Mouse (Mus musculus): ENCODE data around the gene Ogdh. TPM values are rescaled to one million over a fixed set of nuclear protein-coding genes. Genes with fewer than 3 reads are reported as not detected.

Ogdh gene
- polyA plus RNA-seq, 1 experiment: 346 TPM

DNA sequence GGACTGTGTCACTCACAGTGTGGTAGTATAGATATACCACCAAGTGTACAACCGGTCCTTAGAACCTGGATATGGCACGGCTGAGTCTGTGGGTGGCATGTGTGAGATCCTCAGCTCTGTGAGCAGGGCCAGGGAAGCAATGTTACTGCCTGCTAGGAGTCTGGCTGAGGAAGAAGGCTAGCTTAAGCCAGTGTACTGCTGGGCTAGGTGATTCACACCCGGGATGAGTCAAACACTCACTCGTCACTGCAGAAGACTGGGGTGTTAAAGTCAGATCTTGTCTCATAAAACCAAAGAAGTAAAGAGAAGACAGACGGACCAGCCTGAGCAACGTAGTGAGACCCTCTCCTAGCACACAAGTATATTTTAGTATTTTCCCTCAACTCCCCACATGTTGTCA, 89.5 kb downstream of the Ogdh start:
- Histone ChIP-seq H3K4me3 (ENCODE audit: low read depth, low read length) (no peak overlapping the region), H3K27me3 (ENCODE audit: control insufficient read depth, insufficient read depth, low read length) (no peaks in the 10 kb centered on the region), H3K4me1 (ENCODE audit: control insufficient read depth, insufficient read depth, insufficient read length, low read length) (no peaks in the 10 kb centered on the region), H3K36me3 (ENCODE audit: control insufficient read depth, insufficient read depth, low read length) (no peaks in the 10 kb centered on the region), H3K27ac (ENCODE audit: insufficient read depth, low read depth, low read length) (no peak overlapping the region)
- no peak for TF ChIP-seq POLR2A (IDR thresholded peaks at IDR 0.05; ENCODE audit: low read depth, low read length)
- TF ChIP-seq CTCF (IDR thresholded peaks at IDR 0.05; ENCODE audit: extremely low read depth, insufficient read length, insufficient replicate concordance, low read depth, low read length): no peak
- WGBS: 82% methylated on average over 6 of the region's 6 CpGs

DNA sequence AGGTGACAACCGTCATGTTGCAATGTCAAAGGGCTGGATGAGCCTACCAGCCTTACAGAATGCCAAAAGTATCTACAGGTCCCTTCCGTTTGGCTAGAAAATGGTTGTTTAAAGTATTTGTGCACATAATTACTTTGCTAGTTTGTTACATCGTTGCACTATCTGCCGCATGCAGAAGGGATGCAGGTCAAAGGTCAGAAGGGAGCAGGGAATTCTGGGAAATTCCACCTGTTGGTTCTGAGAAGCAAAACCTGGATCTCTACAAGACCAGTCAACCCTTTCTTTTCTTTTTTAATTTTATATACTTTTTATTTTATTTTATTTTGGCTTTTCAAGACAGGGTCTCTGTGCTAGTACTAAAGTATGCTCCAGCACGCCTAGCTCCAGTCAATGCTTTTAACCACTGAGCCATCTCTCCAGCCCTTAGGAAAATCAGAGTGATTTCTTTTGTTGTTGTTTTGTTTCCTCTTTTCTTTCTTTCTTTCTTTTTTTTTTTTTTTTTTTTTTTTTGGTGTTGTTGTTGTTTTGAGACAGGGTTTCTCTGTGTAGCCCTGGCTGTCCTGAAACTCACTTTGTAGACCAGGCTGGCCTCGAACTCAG, 96.8 kb downstream of the Ogdh start:
- Histone ChIP-seq H3K4me3 (ENCODE audit: low read depth, low read length) (0 out of 2 replicates have a peak overlapping the region, but pooled peaks have one; percentile 87), H3K27me3 (ENCODE audit: control insufficient read depth, insufficient read depth, low read length) (no peaks in the 10 kb centered on the region), H3K4me1 (ENCODE audit: control insufficient read depth, insufficient read depth, insufficient read length, low read length) (peaks cover 16% of the 10 kb centered on the region), H3K27ac (ENCODE audit: insufficient read depth, low read depth, low read length) (peak overlapping the region; percentile 82), H3K36me3 (ENCODE audit: control insufficient read depth, insufficient read depth, low read length) (peaks cover 6% of the 10 kb centered on the region)
- 80% methylated on average over 6 of the region's 6 CpGs for WGBS
- TF ChIP-seq POLR2A (IDR thresholded peaks at IDR 0.05; ENCODE audit: low read depth, low read length): no peak
- no peak for TF ChIP-seq CTCF (IDR thresholded peaks at IDR 0.05; ENCODE audit: extremely low read depth, insufficient read length, insufficient replicate concordance, low read depth, low read length)

DNA sequence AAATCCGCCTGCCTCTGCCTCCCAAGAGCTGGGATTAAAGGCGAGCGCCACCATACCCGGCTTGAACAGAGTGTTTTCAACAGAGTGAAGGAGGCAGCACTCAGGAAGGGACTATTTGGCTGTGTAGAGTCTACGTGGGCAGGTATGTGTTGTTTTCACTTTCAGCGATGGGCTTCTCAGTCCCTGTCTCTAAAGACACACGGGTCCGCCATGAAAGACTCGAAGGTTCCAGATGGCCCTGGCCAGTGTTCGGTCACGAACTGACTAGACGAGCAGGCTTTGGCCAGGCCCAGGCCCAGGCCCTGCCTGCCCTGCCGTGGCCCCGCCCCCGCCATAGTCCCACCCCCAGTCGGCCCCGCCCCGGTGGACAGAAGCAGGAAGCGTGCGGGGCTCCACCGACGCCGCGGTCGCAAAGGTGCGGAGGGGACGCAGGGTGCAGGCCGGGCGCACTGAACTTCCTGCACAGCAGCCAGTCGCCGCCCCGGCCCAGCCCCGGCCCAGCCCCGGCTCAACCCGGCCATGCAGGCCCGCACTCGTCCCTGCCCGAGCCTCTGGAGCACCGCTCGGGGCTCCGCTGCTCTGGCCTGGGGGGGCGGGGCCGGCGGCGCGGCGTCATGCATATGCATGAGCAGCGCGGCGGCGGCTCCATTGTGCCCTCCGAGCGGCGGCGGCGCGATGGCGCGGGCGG, 97.4 kb downstream of the Ogdh start, which contains the start of gene Zmiz2:
Gene Zmiz2 (plus strand): TSS at position 349 of the 688 bp plus-strand sequence.
- Histone ChIP-seq H3K27me3 (ENCODE audit: control insufficient read depth, insufficient read depth, low read length) (no peaks in the 10 kb centered on the region), H3K4me3 (ENCODE audit: low read depth, low read length) (peak within 1 kb of the TSS; percentile 87), H3K36me3 (ENCODE audit: control insufficient read depth, insufficient read depth, low read length) (peaks cover 7% of the 10 kb centered on the region), H3K4me1 (ENCODE audit: control insufficient read depth, insufficient read depth, insufficient read length, low read length) (peaks cover 16% of the 10 kb centered on the region), H3K27ac (ENCODE audit: insufficient read depth, low read depth, low read length) (peak within 1 kb of the TSS; percentile 92)
- WGBS: 4% methylated on average over 60 of the region's 60 CpGs
- TF ChIP-seq CTCF (IDR thresholded peaks at IDR 0.05; ENCODE audit: extremely low read depth, insufficient read length, insufficient replicate concordance, low read depth, low read length): no peak
- peak; percentile 57 for TF ChIP-seq POLR2A (IDR thresholded peaks at IDR 0.05; ENCODE audit: low read depth, low read length)

DNA sequence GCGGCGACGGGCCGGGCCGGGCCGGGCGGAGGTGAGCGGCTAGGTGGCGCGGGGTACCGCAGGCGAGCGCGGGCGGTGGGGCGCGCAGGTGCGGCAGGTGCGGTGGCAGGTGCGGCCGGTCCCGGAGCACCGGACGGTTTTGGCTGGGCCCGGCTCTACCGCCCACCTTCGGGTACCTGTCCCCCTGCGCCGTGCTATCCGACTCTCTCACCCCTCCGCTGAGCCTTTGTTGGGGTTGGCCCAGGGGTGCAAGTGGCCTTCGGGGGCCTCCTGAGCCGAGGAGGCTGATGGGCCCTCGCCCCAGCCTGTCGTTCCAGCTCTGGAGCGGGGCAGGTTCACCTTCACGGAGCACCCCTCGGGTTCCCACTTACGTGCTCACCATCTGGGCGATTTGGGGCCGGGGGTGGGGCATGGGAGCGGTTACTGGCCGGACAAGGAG, 98.1 kb downstream of the Ogdh start:
- Histone ChIP-seq H3K36me3 (ENCODE audit: control insufficient read depth, insufficient read depth, low read length) (peaks cover 10% of the 10 kb centered on the region), H3K27ac (ENCODE audit: insufficient read depth, low read depth, low read length) (peak overlapping the region; percentile 19), H3K4me1 (ENCODE audit: control insufficient read depth, insufficient read depth, insufficient read length, low read length) (peaks cover 16% of the 10 kb centered on the region), H3K27me3 (ENCODE audit: control insufficient read depth, insufficient read depth, low read length) (no peaks in the 10 kb centered on the region), H3K4me3 (ENCODE audit: low read depth, low read length) (peak overlapping the region; percentile 87)
- WGBS: 2% methylated on average over 43 of the region's 43 CpGs
- TF ChIP-seq CTCF (IDR thresholded peaks at IDR 0.05; ENCODE audit: extremely low read depth, insufficient read length, insufficient replicate concordance, low read depth, low read length): no peak
- no peak for TF ChIP-seq POLR2A (IDR thresholded peaks at IDR 0.05; ENCODE audit: low read depth, low read length)

DNA sequence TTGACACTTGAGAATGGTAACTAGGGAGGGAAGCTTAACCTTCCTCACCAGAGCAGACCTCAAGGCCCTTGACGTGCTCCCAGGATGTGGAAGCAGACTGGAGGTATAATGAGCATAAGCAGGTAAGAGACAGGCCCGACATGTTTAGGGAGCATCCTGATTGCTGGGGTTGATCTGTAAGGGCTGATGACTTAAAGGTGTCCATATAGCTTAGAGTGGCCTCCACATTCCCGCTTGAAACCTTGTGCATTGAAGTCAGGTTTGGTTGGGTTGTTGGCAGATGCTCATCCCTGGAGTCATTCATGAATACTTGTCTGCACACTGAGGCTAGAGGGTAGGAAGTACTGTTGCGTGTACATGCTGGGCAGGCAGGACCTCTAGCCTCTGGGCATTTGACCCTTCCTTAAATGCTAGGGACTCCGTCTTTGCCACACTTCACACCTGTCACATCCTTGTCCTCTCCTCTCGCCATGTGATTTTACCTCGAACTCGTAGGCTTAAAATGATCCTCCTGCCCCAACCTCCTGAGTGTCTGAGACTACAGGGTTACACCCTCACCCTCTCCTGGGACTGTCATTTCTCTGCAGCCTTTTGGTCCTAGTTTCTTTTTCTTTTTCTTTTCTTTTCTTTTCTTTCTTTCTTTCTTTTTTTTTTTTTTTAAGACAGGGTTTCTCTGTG, 99.1 kb downstream of the Ogdh start:
- no peak overlapping the region for H3K27ac ChIP-seq (ENCODE audit: insufficient read depth, low read depth, low read length)
- peaks cover 16% of the 10 kb centered on the region for H3K4me1 ChIP-seq (ENCODE audit: control insufficient read depth, insufficient read depth, insufficient read length, low read length)
- WGBS: 67% methylated on average over 8 of the region's 8 CpGs
- TF ChIP-seq POLR2A (IDR thresholded peaks at IDR 0.05; ENCODE audit: low read depth, low read length): no peak
- no peaks in the 10 kb centered on the region for H3K27me3 ChIP-seq (ENCODE audit: control insufficient read depth, insufficient read depth, low read length)
- H3K36me3 ChIP-seq (ENCODE audit: control insufficient read depth, insufficient read depth, low read length): peaks cover 15% of the 10 kb centered on the region
- H3K4me3 ChIP-seq (ENCODE audit: low read depth, low read length): peak overlapping the region; percentile 12; the same call in 1 of the 2 replicates

DNA sequence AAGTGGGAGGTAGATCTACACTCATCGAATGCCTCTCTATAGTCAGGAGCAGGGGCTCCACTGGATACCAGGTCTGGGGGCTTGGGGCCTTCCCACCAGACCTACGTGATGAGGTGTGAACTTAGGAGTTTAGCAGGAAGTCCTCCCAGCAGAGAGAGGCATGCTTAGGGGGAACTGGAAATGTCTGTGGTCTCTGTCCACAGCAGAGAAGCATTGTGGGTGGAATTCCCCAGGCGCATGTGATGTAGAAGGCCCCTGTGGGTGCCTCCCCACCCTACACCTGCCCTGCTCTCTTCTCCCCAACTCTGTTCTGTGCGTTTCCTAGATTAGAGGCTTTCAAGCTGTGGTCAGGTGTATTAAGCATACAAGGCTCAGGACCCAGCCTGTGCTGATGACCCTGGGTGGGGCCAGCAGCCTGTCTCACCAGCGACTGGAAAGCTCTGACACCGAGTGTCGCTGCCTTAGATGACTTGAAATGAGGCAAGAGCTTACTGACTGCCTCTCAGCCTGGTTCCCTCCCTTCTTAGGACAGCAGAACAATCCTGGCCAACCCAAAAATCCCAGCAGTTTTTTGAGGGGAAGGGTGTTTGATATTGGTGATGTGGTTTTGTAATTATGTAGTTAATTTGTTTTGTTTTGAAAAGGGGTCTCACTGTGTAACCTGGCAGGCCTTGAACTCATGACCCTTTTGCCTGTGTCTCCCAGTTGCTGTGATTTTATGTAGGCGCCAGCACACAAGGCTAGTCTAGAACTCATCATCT, 100.3 kb downstream of the Ogdh start:
- no peak overlapping the region for H3K4me3 ChIP-seq (ENCODE audit: low read depth, low read length)
- peaks cover 16% of the 10 kb centered on the region for H3K4me1 ChIP-seq (ENCODE audit: control insufficient read depth, insufficient read depth, insufficient read length, low read length)
- H3K27ac ChIP-seq (ENCODE audit: insufficient read depth, low read depth, low read length): peak overlapping the region; percentile 54
- WGBS: 62% methylated on average over 8 of the region's 8 CpGs
- peaks cover 26% of the 10 kb centered on the region for H3K36me3 ChIP-seq (ENCODE audit: control insufficient read depth, insufficient read depth, low read length)
- no peak for TF ChIP-seq POLR2A (IDR thresholded peaks at IDR 0.05; ENCODE audit: low read depth, low read length)
- no peak for TF ChIP-seq CTCF (IDR thresholded peaks at IDR 0.05; ENCODE audit: extremely low read depth, insufficient read length, insufficient replicate concordance, low read depth, low read length)
- H3K27me3 ChIP-seq (ENCODE audit: control insufficient read depth, insufficient read depth, low read length): no peaks in the 10 kb centered on the region
